Comparison of ENCODE assay signal across 26 mouse cellular contexts in the genomic region with DNA sequence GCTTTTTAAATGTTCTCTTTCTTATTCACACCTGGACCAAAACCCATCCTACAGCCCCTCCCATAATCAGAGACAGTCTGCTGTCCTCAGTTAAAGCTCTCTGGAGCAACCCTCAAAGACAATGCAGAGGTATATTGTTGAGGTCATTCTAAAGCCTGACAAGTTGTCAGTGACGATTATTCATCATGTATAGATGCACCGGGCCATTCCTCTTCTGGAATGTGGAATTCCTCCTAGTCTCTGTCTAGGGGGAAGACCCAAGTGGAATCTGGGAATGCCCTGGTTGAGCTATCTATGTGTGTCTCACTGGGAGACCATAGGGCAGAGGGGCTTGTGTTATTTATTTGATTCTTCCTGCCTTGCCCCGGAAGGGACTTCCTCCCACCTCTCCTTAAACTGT.
"Had no signal": no experiment of that assay in that cellular context is flagged by ENCODE, and none has a peak within 500 bp of the region (broad histone marks: within the 10 kb centered on the region; RNA-seq: fewer than 3 reads in every experiment).

No protein-coding gene starts in this region.

- H3K4me2 ChIP-seq: embryonic facial prominence, embryonic 12.5 days; embryonic facial prominence, embryonic 13.5 days; embryonic facial prominence, embryonic 15.5 days; forebrain, embryonic 12.5 days; forebrain, embryonic 13.5 days; heart, embryonic 11.5 days had no signal

- H3K36me3 ChIP-seq: forebrain, embryonic 12.5 days had no signal

- H3K9ac ChIP-seq: embryonic facial prominence, embryonic 12.5 days; embryonic facial prominence, embryonic 13.5 days; embryonic facial prominence, embryonic 15.5 days; forebrain, embryonic 12.5 days; forebrain, embryonic 13.5 days; forebrain, postnatal 0 days had no signal

- H3K4me3 ChIP-seq: embryonic facial prominence, embryonic 10.5 days; embryonic facial prominence, embryonic 12.5 days; embryonic facial prominence, embryonic 13.5 days; embryonic facial prominence, embryonic 15.5 days; erythroblast, embryonic 14.5 days; forebrain, embryonic 10.5 days; forebrain, embryonic 12.5 days; forebrain, embryonic 13.5 days; gastrocnemius, adult 2 months; heart, adult 2 months; heart, embryonic 10.5 days had no signal

- H3K9me3 ChIP-seq: embryonic facial prominence, embryonic 10.5 days; embryonic facial prominence, embryonic 12.5 days; embryonic facial prominence, embryonic 13.5 days; embryonic facial prominence, embryonic 15.5 days; forebrain, embryonic 10.5 days; forebrain, embryonic 12.5 days; forebrain, embryonic 13.5 days; heart, embryonic 10.5 days had no signal

- H3K27ac ChIP-seq: embryonic facial prominence, embryonic 10.5 days; embryonic facial prominence, embryonic 12.5 days; embryonic facial prominence, embryonic 13.5 days; embryonic facial prominence, embryonic 15.5 days; forebrain, embryonic 10.5 days; forebrain, embryonic 12.5 days; forebrain, embryonic 13.5 days; gastrocnemius, adult 2 months; heart, adult 2 months; heart, embryonic 10.5 days had no signal

- H3K4me1 ChIP-seq: embryonic facial prominence, embryonic 10.5 days; embryonic facial prominence, embryonic 12.5 days; embryonic facial prominence, embryonic 13.5 days; embryonic facial prominence, embryonic 15.5 days; forebrain, embryonic 13.5 days; heart, embryonic 10.5 days had no signal

- ATAC-seq: forebrain, embryonic 13.5 days; forebrain, embryonic 14.5 days; forebrain, embryonic 16.5 days; forebrain, postnatal 0 days had no signal

- DNase-seq: cerebellum, postnatal 10 days; cerebellum, postnatal 14 days; cerebellum, postnatal 25 days; cerebellum, postnatal 36 days; embryo, embryonic 11 days; forebrain, postnatal 0 days; gastrocnemius, adult 2 months; gastrocnemius, postnatal 10 days; gastrocnemius, postnatal 14 days; gastrocnemius, postnatal 25 days; gastrocnemius, postnatal 36 days; heart, adult 11 months; heart, adult 18-20 months; heart, adult 2 months had no signal

- H3K27me3 ChIP-seq: embryonic facial prominence, embryonic 12.5 days; embryonic facial prominence, embryonic 13.5 days; embryonic facial prominence, embryonic 15.5 days; forebrain, embryonic 12.5 days; forebrain, embryonic 13.5 days had no signal
